Mouse (Mus musculus) layer of hippocampus, postnatal 25 days (tissue): ENCODE data around the gene Btf3l4. TPM values are rescaled to one million over a fixed set of nuclear protein-coding genes. Genes with fewer than 3 reads are reported as not detected.
A peak's percentile ranks its signal among the peaks of the same experiment; 100 is the strongest.

Source experiments
- DNase-seq, 2 experiments: peaks; one replicate each; pipeline ENCODE4 v3.0.0; 2022; ENCODE audit warnings: mixed read lengths in 2 of 2, low spot score in 1 of 2; ENCODE audit errors: extremely low spot score in 1 of 2
- total RNA-seq, 2 experiments: library from RNA; stranded (reverse); gene quantifications; 2 replicates each; pipeline ENCODE4 v1.2.3; 2021

Btf3l4 gene
- total RNA-seq, 2 experiments from 2014 or later: 92.4 to 93.2 TPM

DNA sequence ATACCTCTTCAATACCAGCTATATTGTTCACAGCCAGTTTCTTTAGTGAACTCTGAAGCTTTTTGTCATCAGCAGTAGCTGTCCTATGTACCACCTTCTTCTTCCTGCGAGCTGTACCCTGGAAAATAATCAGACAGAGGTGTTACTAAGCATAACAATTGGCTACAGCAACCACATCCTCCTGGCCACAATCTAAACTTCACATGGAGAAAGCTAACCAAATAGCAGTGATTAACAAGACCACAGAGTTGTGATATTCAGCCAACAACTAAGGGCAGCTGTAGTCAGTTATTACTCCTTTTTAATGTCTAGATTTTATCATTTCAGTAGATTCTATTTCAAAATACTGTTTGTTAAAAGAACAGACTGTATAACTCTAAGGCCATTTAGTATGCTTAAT lies 7.3 kb downstream of the Btf3l4 start:
- no peak for DNase-seq

DNA sequence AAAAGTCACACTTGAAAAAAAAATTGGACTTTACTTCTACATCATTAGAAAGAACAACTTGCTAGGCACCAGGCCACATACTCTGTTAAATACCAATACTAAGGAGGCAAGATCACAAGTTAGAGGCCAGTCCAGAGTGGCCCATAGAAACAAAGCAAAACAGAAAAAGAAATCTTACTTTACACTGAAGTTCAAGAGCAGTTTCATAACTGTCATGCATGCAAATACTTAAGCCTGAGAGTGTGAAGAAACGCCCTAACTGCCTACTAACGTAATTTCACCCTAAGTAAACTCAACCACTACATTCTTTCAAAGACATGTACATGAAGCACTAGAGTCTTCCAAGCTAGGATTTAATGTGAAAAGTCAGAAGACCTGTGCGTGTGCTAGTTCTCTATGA lies 7.7 kb downstream of the Btf3l4 start:
- no peak for DNase-seq

DNA sequence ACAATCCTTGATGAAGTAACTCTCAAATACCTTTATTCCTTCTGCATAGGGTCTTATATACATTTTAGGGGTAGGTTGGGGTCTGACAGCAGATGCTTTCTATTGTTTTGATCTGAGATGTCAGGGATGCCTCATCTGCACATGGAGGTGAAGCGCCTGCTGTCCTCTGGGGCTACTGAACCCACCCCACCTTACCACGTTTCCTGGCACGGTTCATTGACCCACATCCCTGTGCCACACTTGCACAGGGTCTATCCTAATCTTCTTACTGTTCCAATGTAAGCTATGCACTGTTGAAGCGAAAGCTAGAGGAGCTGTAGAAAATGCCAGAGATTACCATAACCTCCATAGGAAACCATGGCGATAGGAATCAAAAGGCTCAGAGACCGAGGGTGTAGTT lies 21.9 kb downstream of the Btf3l4 start:
- DNase-seq: no peak

DNA sequence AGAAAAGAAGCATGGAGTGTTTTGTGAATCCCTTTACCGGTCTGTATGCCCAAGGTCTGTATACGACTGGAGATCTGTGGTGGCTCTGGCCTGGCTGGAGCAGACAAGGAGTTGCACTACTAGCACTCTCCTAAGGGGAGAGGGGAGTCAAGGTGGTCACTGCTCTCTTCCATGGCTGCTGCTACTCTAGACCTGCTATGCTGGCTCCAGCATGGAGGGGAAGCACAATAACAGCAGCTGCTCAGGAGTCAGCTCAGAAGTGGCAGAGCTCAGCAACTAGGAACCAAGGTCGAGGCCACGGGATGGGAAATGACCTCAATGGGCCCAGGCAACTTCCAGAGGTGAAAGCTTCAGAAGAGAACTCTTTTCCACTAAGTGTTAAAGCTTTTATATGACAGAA lies 22.3 kb downstream of the Btf3l4 start:
- no peak for DNase-seq

DNA sequence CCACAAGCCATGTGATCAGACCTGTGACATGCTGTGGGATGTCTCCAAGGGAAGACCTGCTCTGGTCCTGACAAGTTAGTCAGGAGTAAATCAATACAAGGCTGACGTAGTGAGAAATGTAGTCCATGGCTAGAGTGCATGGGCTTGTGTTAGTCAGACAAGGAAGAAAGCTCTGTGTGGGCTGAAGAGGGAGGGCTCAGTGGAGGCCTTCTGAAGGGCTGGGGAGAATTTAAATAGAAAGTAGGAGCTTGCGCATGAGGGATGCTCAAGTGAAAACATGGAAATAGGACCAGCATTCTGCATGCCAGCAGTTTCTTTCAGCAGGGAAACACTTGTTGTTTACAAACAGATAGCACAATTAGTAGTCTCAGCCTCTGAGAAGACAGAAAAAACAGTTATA lies 29.9 kb downstream of the Btf3l4 start:
- no peak for DNase-seq

DNA sequence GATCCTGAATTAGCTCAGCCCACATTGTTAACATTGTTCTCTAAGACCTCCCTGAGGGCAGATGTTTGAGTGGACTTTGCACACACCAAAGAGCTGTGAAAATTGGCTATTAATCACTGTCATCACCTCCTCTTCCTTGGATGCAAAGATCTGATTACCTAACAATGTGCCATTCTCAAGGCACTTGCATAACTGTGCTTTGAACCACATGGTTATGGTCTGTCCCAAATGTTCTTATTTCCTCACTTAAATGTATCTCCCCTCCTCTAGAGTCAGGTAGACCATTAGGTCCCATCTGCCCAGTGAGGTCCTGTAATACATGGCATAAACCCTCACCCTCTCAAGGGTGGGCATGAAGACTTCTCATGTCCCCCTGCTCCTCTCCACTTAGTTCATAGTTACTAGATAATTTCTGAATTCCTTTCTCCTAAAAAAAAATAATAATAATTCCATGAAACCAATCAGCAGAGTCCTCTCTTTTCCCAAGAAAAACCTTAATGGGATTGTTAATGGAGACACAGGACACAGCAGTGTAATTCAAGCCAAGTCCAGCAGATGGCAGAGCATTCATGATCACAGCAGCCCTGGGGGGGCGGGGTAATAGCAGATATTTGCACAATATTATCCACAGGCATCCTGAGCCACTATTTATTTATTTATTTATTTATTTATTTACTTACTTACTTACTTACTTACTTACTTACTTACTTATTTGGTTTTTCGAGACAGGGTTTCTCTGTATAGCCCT lies 35.2 kb downstream of the Btf3l4 start:
- DNase-seq: peak; percentile 35 to 86

DNA sequence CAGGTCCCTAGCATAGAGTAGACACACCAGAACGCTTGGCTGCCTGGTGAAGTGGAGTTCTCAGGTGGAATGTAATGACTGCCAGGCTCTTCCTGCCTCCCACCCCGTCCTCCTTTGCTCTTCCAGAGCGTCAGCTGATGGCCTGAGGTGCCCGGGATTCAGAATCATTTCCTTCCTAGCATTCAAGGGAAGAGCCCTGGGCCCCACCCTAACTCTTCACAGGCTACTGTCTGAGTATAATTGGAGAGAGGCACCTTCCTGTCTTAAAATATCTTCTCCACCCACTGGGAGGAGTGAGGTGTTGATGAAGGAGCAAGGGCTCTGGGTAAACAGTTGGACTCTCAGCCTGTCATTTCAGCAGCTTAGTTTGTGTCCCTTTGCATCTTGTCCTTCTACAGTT lies 36.7 kb downstream of the Btf3l4 start:
- no peak for DNase-seq

DNA sequence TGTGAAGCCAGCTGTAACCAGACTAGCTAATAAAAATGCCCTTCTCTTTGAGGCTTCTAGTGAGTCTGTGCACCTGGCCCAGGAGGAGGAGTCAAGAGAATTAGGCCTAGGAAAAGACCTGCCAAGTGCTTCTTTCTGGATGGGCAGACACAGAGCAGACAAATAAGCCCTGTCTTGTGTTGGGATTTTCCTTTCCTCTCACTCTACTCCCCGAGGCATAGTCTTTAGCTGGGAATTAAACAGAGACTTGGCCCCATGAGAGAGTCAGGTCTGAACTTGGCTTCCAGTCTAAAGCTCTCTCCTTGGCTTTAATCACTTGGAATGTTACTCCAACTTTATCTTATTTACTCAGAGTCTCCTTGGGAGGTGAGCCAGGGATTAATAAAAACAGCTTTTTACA lies 39.5 kb downstream of the Btf3l4 start:
- no peak for DNase-seq

DNA sequence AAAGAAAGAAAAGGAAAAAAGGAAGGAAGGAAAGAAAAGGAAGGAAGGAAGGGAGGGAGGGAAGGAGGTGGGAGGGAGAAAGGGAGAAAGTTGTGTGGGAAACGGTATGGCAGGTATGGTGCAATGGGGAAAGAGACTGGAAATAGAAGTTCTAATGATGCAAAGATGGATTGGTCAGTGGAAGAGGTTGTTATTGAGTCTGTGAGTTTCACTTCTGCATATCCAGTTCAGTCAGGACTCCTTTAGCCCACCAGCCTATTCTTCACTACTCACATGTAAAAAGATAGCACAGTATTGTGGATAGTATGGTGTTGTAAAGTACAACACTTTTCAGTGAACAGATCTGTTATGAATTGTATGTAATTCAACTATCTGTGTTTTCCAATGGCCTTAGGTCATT lies 42.9 kb downstream of the Btf3l4 start:
- no peak for DNase-seq

DNA sequence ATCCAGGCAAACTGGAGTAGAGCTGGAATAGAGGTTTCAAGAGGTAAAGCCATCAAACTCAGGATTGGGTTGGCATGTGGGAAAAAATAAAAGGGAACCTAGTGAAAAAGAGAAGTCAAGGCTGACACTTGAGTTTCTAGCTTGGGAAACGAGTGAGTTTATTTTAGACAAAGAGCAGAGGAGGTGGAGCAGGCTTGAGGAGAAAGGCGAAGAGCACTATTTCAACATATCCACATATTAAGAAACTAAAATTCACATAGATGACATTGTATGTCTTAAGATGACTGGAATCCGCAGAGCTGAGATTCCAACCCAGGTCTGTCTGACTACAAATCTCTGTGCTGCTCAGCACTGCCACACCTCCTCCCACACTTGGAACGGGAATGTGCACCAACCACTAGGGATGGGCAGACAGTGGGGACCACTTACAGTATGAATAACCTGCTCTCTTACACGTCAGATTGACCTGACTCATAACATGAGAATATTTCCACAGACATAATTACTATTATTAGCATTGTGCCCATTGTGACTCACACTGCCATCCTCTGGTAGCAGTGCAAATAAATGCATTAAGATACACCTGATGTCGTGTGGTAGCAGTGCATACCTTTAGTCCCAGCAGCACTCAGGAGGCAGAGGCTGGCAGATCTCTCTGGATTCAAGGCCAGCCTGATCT lies 44.0 kb downstream of the Btf3l4 start:
- no peak for DNase-seq

DNA sequence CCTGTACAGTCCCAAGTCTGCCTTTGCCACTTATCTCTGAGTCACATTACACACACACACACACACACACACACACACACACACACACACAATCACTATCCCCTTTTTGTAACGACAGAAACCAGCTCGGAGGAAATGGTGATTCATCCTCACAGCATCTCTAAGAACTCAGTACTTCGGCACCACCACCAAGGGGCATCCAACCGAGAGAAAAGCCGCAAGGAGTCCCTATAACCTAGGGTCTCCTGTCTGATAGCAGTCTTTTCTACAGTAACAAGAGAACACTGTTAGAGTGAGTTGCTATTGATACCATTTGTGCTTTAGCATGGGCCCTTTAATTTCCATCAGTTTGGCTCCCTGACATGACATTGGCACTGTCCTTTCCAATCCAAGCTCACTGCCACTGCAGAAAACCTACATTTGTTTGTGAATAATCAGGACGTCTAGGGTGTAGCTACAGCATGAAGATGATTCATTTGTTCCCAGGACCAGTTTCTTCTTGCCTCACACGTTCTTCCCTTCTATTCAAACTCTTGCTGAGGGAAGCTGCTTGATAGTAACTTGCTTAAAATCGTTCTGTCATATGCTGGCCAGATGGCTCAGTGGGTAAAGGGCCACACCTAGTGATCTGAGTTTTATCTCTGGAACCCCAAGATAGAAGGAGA lies 50.9 kb downstream of the Btf3l4 start:
- peak; percentile 12 to 13 for DNase-seq

DNA sequence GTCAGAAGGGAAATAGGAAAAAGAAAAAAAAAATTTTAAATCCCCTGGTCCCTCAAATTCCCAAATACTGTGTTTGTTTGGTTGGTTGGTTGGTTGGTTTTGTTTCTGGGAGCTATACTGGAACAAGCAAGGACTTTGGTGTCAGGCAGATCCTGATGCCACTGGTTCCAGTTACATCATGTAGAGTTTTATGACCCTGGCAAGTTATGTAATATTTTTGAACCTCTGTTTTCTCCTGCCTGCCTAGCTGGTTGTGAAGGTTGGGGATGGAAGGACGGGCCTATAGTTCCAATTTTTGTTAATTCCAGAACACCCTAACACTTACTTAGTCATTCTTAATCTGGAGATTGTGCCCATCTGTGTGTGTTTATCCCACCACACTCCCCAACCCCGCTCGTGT lies 51.8 kb downstream of the Btf3l4 start:
- no peak for DNase-seq

DNA sequence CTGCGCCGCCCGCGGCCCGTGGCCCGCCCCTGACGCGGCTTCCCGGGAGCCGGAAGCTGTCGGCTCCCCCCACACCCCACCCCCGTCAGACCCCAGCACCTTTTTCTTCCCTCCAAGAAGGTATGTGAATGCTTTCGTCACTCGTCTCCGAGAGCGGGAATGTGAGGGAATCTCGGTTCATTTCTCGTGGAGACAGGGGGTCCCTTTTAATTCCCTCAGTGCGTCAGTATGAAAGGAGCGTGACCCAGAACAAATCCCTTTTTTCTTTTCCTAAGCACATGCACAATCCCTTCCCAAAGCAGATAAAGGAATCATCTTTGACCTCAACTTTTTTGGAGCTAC lies 52.6 kb downstream of the Btf3l4 start:
- DNase-seq: no peak

DNA sequence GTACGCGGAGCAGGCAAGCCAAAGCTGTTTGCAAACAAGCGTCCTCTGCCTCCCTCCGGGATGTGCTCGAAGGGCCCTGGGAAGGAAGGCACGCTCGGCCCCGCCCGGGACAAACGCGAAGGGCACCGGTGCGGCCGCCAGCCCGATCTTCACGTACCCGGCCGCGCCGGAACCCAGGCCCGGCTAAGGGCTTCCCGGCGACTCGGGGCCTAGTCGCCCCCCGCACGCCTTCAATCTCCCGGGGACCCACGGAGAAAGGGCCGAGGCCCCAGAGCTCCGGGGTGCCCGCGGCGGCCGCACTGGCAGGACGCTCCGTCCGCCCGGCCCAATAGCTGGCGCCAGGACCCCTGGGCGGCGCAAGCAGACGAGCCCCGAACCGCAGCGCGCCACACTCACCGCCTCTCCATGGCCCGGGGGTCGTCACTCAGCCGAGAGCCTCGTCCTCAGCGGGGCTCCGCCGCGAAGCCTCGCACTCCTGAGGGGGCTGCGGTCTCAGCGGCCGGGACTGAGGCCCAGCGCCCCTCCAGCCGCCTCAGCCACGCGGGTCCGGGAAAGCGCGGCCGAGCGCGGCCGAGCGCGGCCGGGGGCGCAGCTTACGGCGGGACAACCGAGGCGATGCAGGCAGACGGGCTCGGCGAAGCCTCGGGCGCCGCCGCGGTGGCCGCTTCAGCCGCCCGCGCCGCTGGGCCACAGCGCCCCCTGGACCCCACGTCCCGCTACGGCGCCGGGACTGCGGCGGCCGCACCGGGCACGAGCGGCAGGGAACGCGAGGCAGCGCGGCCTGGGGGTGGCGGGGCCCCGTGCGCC lies 53.2 kb downstream of the Btf3l4 start, which contains the start of gene Zfyve9:
Gene Zfyve9, minus strand, starts transcription at position 742 of the 807 bp plus-strand sequence.
- peak; percentile 72 to 74 for DNase-seq

DNA sequence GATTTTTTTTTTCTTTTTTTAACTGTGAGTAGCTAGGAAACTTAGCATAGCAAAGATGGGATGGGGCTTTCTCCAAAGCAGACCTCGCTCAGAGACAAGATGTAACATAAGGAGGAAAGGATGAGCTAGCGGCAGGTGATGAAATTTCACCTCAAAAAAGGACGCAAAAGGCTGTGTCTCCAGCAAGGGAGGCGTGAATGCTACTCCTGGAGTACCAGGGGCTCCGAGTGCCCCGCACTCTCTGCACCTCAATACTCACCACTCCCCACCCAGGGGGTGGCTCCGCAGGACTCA lies 53.7 kb downstream of the Btf3l4 start:
- no peak for DNase-seq

DNA sequence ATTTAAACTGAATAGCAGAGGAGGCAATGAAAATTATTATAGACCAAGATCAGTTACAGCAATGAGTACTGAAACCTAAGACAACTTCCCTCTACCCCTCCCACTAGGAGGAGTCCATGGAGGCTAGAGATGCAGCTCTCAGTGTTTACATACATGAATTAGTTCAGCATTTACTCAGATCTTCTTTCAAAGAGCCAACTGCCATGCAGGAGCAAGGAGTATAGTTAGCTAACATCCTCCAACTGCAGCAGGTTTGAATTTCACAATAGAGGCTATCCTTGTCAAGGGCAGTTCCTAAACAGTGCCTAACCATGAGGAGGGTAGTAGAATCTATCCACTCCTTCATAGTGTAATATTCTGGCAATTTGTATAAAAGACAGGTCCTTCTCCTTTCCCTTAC lies 64.9 kb downstream of the Btf3l4 start:
- no peak for DNase-seq

Other genes with a start within 250 kb of the Btf3l4 start
- gene Cc2d1b, start 213.7 kb downstream of the Btf3l4 start, total RNA-seq: 10 to 100 TPM; 24.2 to 35.8 TPM
- under 1 TPM; 0.85 to 0.91 TPM for gene 3110021N24Rik, start 114.0 kb downstream of the Btf3l4 start, total RNA-seq
- gene Zfyve9, start 52.8 kb downstream of the Btf3l4 start, total RNA-seq: 10 to 100 TPM; 53.1 to 54.6 TPM
- gene Txndc12, start 987 bp upstream of the Btf3l4 start, total RNA-seq: 10 to 100 TPM; 37.0 to 37.7 TPM
- 10 to 100 TPM; 18.1 to 20.1 TPM for gene Kti12, start 14.2 kb upstream of the Btf3l4 start, total RNA-seq
- gene A730015C16Rik, start 15.0 kb upstream of the Btf3l4 start, total RNA-seq: under 1 TPM in 1 of 2 experiments, not detected in 1; 0.37 TPM
- 10 to 100 TPM; 46.0 to 55.2 TPM for gene Rab3b, start 45.4 kb upstream of the Btf3l4 start, total RNA-seq
- gene Nrd1, start 167.0 kb upstream of the Btf3l4 start, total RNA-seq: 100 to 1,000 TPM in 1 of 2 experiments, 10 to 100 TPM in 1; 99.5 to 136 TPM